Mouse (Mus musculus) lung, adult 2 months (tissue): Measurements from ENCODE around the gene Dnal4.

ENCODE experiments used
- CTCF ChIP-seq: fragments of 200-500 bp; IDR thresholded peaks from 2 replicates; pipeline ENCODE4 v1.5.1; 2011; ENCODE audit warnings: mild to moderate bottlenecking, low read length, control low read depth; ENCODE audit not compliant: insufficient read depth
- POLR2A ChIP-seq: fragments of 200-500 bp; IDR thresholded peaks from 2 replicates; pipeline ENCODE4 v1.6.1; 2011; ENCODE audit warnings: low read depth, mild to moderate bottlenecking, control low read depth, low read length, borderline replicate concordance; ENCODE audit errors: extremely low read depth

DNA sequence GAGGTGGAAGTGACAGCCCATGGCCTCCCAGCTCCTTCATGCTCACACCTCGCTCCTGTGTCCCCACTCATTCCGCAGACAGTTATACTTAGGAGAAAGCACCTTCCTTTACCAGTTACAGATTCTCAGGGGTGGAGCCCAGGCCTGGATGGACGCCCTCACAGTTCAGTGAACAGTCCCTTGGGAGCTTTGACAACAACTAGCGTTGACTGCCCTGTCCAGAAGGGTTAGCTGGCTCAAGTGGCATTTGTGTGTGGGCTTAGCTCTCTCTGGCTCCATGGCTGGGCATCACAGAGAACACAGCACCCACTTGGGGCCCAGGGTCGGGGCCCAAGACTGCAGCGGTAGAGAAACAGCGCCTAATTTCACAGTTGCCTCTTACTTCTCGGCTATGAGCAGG is 43.3 kb downstream of the Dnal4 start:
- TF ChIP-seq POLR2A (no peak), CTCF (no peak)
